Mouse (Mus musculus) stomach, postnatal 0 days (tissue): ENCODE measurements at regions not wholly inside any gene's neighbourhood (a gene's known extent, or its start where the extent isn't known, plus 50 kb on each side); places are given as distances from the start of the nearest gene placed in this dataset.

Experiments
- ATAC-seq: fragments of 200-750 bp; cut with Nextera tagmentation; 2 replicates; pipeline ENCODE4 v1.8.0; 2017; ENCODE audit not compliant: low FRiP score, low TSS enrichment
- DNase-seq: peaks from one replicate; pipeline ENCODE4 v3.0.0-alpha.2; 2016; ENCODE audit warnings: low spot score
- H3K27ac ChIP-seq: fragments of 300-500 bp; sonication (generic); replicated peaks from 2 replicates; pipeline ENCODE4 v1.5.1; 2014; ENCODE audit warnings: mild to moderate bottlenecking, control low read depth
- H3K27me3 ChIP-seq: fragments of 300-500 bp; sonication (generic); 2 replicates; pipeline ENCODE4 v1.6.1; 2014; ENCODE audit warnings: low read length; ENCODE audit not compliant: control insufficient read depth, insufficient read depth
- H3K36me3 ChIP-seq: fragments of 300-500 bp; sonication (generic); 2 replicates; pipeline ENCODE4 v1.6.1; 2014; ENCODE audit warnings: low read length, mixed read lengths; ENCODE audit not compliant: control insufficient read depth, insufficient read depth
- H3K4me1 ChIP-seq: fragments of 300-500 bp; sonication (generic); replicated peaks from 2 replicates; pipeline ENCODE4 v1.6.1; 2014; ENCODE audit warnings: antibody characterized with exemption; ENCODE audit not compliant: control insufficient read depth, insufficient read depth
- H3K4me2 ChIP-seq: fragments of 300-500 bp; sonication (generic); replicated peaks from 2 replicates; pipeline ENCODE4 v1.6.1; 2014; ENCODE audit warnings: low read depth, mild to moderate bottlenecking, control low read depth, moderate library complexity
- H3K4me3 ChIP-seq: fragments of 300-500 bp; sonication (generic); 2 replicates; pipeline ENCODE4 v1.5.1; 2014; ENCODE audit warnings: low read depth, low read length, control low read depth
- H3K9ac ChIP-seq: fragments of 300-500 bp; sonication (generic); 2 replicates; pipeline ENCODE4 v1.6.1; 2014; ENCODE audit warnings: mild to moderate bottlenecking, low read length, control low read depth, mixed read lengths
- H3K9me3 ChIP-seq: fragments of 300-500 bp; sonication (generic); 2 replicates; pipeline ENCODE4 v1.6.1; 2016; ENCODE audit warnings: low read length; ENCODE audit not compliant: control insufficient read depth
- CTCF ChIP-seq: IDR thresholded peaks from 2 replicates; pipeline ENCODE4 v1.5.1; 2016; ENCODE audit warnings: antibody characterized with exemption, low read depth, mild to moderate bottlenecking, moderate library complexity
- EP300 ChIP-seq: optimal IDR thresholded peaks from 2 replicates; pipeline ENCODE3; 2016; ENCODE audit warnings: antibody characterized with exemption
- WGBS: fragments of 180-500 bp; shearing (Covaris S2); extraction: QIAGEN DNeasy Blood & Tissue Kit; methylation state at CpG from one replicate; pipeline ENCODE4 v1.1.7; 2014; 5-methylcytosine and 5-hydroxymethylcytosine counted together

- Histone ChIP-seq H3K36me3 (no peaks in the 10 kb centered on the region), H3K4me1 (no peaks in the 10 kb centered on the region), H3K4me3 (no peak overlapping the region), H3K27me3 (no peaks in the 10 kb centered on the region), H3K27ac (no peak overlapping the region), H3K4me2 (no peak overlapping the region), H3K9me3 (no peaks in the 10 kb centered on the region), H3K9ac (no peak overlapping the region)
- WGBS = 45% methylated on average over 3 of the region's 3 CpGs
- no peak for ATAC-seq
- no peak for DNase-seq
- TF ChIP-seq EP300 (no peak), CTCF (no peak)
Measured at GRCm38 (mm10) chr4:75589901-75590300, 311.8 kb upstream of the Dmac1 start.

GRCm38 (mm10) chr4:75588095-75588875 is 310.2 kb upstream of the Dmac1 start:
- TF ChIP-seq EP300 = no peak
- TF ChIP-seq CTCF = no peak
- Histone ChIP-seq H3K36me3 (no peaks in the 10 kb centered on the region), H3K4me2 (no peak overlapping the region), H3K9me3 (no peaks in the 10 kb centered on the region), H3K27ac (no peak overlapping the region), H3K4me3 (no peak overlapping the region), H3K9ac (no peak overlapping the region), H3K27me3 (no peaks in the 10 kb centered on the region), H3K4me1 (no peaks in the 10 kb centered on the region)
- WGBS = 70% methylated on average over 6 of the region's 6 CpGs
- ATAC-seq (no peak), DNase-seq (no peak)

GRCm38 (mm10) chr4:75579865-75580264 is 301.8 kb upstream of the Dmac1 start:
- H3K27ac ChIP-seq = no peak overlapping the region
- H3K9me3 ChIP-seq = no peaks in the 10 kb centered on the region
- no peak overlapping the region for H3K4me3 ChIP-seq
- no peaks in the 10 kb centered on the region for H3K36me3 ChIP-seq
- 63% methylated on average over 1 of the region's 1 CpGs for WGBS
- no peak for DNase-seq
- no peaks in the 10 kb centered on the region for H3K4me1 ChIP-seq
- ATAC-seq = no peak
- H3K9ac ChIP-seq = no peak overlapping the region
- no peaks in the 10 kb centered on the region for H3K27me3 ChIP-seq
- no peak overlapping the region for H3K4me2 ChIP-seq
- TF ChIP-seq CTCF (no peak), EP300 (no peak)

GRCm38 (mm10) chr4:75572603-75573002 is 294.5 kb upstream of the Dmac1 start:
- H3K27ac ChIP-seq = no peak overlapping the region
- H3K36me3 ChIP-seq = no peaks in the 10 kb centered on the region
- H3K9ac ChIP-seq = no peak overlapping the region
- no peak overlapping the region for H3K4me2 ChIP-seq
- H3K4me1 ChIP-seq = no peaks in the 10 kb centered on the region
- no peak overlapping the region for H3K4me3 ChIP-seq
- H3K27me3 ChIP-seq = no peaks in the 10 kb centered on the region
- DNase-seq = no peak
- TF ChIP-seq EP300 = no peak
- TF ChIP-seq CTCF = no peak
- no peaks in the 10 kb centered on the region for H3K9me3 ChIP-seq
- no peak for ATAC-seq

- Histone ChIP-seq H3K9ac (no peak overlapping the region), H3K4me3 (no peak overlapping the region), H3K36me3 (no peaks in the 10 kb centered on the region), H3K4me1 (no peaks in the 10 kb centered on the region), H3K27me3 (no peaks in the 10 kb centered on the region), H3K9me3 (no peaks in the 10 kb centered on the region), H3K27ac (no peak overlapping the region), H3K4me2 (no peak overlapping the region)
- DNase-seq = no peak
- TF ChIP-seq CTCF = no peak
- TF ChIP-seq EP300 = no peak
- ATAC-seq = no peak
- WGBS = 47% methylated on average over 2 of the region's 2 CpGs
Measured at GRCm38 (mm10) chr4:75567630-75568029, 289.5 kb upstream of the Dmac1 start.

GRCm38 (mm10) chr4:75562480-75562879 is 284.4 kb upstream of the Dmac1 start:
- H3K36me3 ChIP-seq = no peaks in the 10 kb centered on the region
- no peaks in the 10 kb centered on the region for H3K4me1 ChIP-seq
- H3K9me3 ChIP-seq = no peaks in the 10 kb centered on the region
- H3K9ac ChIP-seq = no peak overlapping the region
- H3K27ac ChIP-seq = no peak overlapping the region
- no peaks in the 10 kb centered on the region for H3K27me3 ChIP-seq
- no peak overlapping the region for H3K4me3 ChIP-seq
- H3K4me2 ChIP-seq = no peak overlapping the region
- no peak for DNase-seq
- ATAC-seq = no peak
- 9% methylated on average over 4 of the region's 4 CpGs for WGBS
- TF ChIP-seq CTCF = no peak
- TF ChIP-seq EP300 = no peak
